8 mouse cellular contexts compared by ENCODE assay signal in genomic region chr2:168553541-168553961, GRCm38 (mm10). TPM values are rescaled to one million over a fixed set of nuclear protein-coding genes. Genes with fewer than 3 reads are reported as not detected.
A peak's percentile ranks its signal among the peaks of the same experiment; 100 is the strongest.
DNase-seq lines count a peak whose midpoint lies in the region; ATAC-seq and TF ChIP-seq lines count a peak whose summit lies in the region.

No protein-coding gene starts in this region.

- no peak for ATAC-seq in hindbrain, postnatal 0 days
- ATAC-seq in embryonic facial prominence, embryonic 14.5 days (ENCODE audit: low read depth) = no peak
- ATAC-seq in neural tube, embryonic 12.5 days (ENCODE audit: low FRiP score, low read depth) = no peak

- WGBS in hindbrain, embryonic 10.5 days = 50% methylated on average over 18 of the region's 18 CpGs
- 47% methylated on average over 18 of the region's 18 CpGs for WGBS in hindbrain, postnatal 0 days
- 29% methylated on average over 14 of the region's 18 CpGs for WGBS in embryonic facial prominence, embryonic 14.5 days
- WGBS in neural tube, embryonic 12.5 days = 36% methylated on average over 18 of the region's 18 CpGs

- H3K9ac ChIP-seq in hindbrain, postnatal 0 days (replicated peaks; ENCODE audit: low read length) = no peak overlapping the region
- peak overlapping the region; percentile 27; the same call in 1 of the 2 replicates for H3K9ac ChIP-seq in embryonic facial prominence, embryonic 14.5 days (ENCODE audit: low read depth, low read length)
- no peak overlapping the region for H3K9ac ChIP-seq in neural tube, embryonic 12.5 days

- peaks cover 70% of the 10 kb centered on the region for H3K4me1 ChIP-seq in hindbrain, embryonic 10.5 days (replicated peaks)
- peaks cover 6% of the 10 kb centered on the region; the same call in 1 of the 2 replicates for H3K4me1 ChIP-seq in hindbrain, postnatal 0 days (ENCODE audit: insufficient read depth, low read length)
- H3K4me1 ChIP-seq in embryonic facial prominence, embryonic 14.5 days (ENCODE audit: control insufficient read depth, insufficient read depth, low read length) = peaks cover 49% of the 10 kb centered on the region
- peaks cover 34% of the 10 kb centered on the region for H3K4me1 ChIP-seq in neural tube, embryonic 12.5 days

- H3K27me3 ChIP-seq in hindbrain, embryonic 10.5 days (ENCODE audit: insufficient read depth, poor library complexity, severe bottlenecking) = peaks cover 41% of the 10 kb centered on the region
- H3K27me3 ChIP-seq in hindbrain, postnatal 0 days (ENCODE audit: insufficient read depth, low read length) = 0 out of 2 replicates have a peak, but pooled peaks cover 4% of the 10 kb centered on the region
- H3K27me3 ChIP-seq in embryonic facial prominence, embryonic 14.5 days (replicated peaks; ENCODE audit: control insufficient read depth, insufficient read depth, low read length) = no peaks in the 10 kb centered on the region
- peaks cover 5% of the 10 kb centered on the region; the same call in 1 of the 2 replicates for H3K27me3 ChIP-seq in neural tube, embryonic 12.5 days (replicated peaks)

- no peak overlapping the region for H3K4me3 ChIP-seq in hindbrain, embryonic 10.5 days
- H3K4me3 ChIP-seq in hindbrain, postnatal 0 days (ENCODE audit: low read length) = no peak overlapping the region
- no peak overlapping the region for H3K4me3 ChIP-seq in embryonic facial prominence, embryonic 14.5 days (ENCODE audit: low read depth, low read length)
- no peak overlapping the region for H3K4me3 ChIP-seq in neural tube, embryonic 12.5 days

- no peak for TF ChIP-seq CTCF in hindbrain, postnatal 0 days (IDR thresholded peaks at IDR 0.05; ENCODE audit: low read depth)

- peak overlapping the region; percentile 76 for H3K27ac ChIP-seq in hindbrain, embryonic 10.5 days
- no peak overlapping the region for H3K27ac ChIP-seq in hindbrain, postnatal 0 days
- peak overlapping the region; percentile 3; the same call in 1 of the 2 replicates for H3K27ac ChIP-seq in embryonic facial prominence, embryonic 14.5 days (replicated peaks; ENCODE audit: low read depth, low read length)
- H3K27ac ChIP-seq in neural tube, embryonic 12.5 days = no peak overlapping the region

- H3K36me3 ChIP-seq in hindbrain, embryonic 10.5 days = no peaks in the 10 kb centered on the region
- H3K36me3 ChIP-seq in hindbrain, postnatal 0 days (ENCODE audit: insufficient read depth, low read length) = no peaks in the 10 kb centered on the region
- no peaks in the 10 kb centered on the region for H3K36me3 ChIP-seq in embryonic facial prominence, embryonic 14.5 days (ENCODE audit: control insufficient read depth, insufficient read depth, low read length)
- H3K36me3 ChIP-seq in neural tube, embryonic 12.5 days = no peaks in the 10 kb centered on the region

- H3K9me3 ChIP-seq in hindbrain, embryonic 10.5 days = no peaks in the 10 kb centered on the region
- no peaks in the 10 kb centered on the region for H3K9me3 ChIP-seq in hindbrain, postnatal 0 days (ENCODE audit: low read length)
- H3K9me3 ChIP-seq in embryonic facial prominence, embryonic 14.5 days (ENCODE audit: control insufficient read depth, low read length) = no peaks in the 10 kb centered on the region
- H3K9me3 ChIP-seq in neural tube, embryonic 12.5 days = no peaks in the 10 kb centered on the region

- DNase-seq in hindbrain, embryonic 10.5 days (ENCODE audit: low spot score) = no peak
- no peak for DNase-seq in hindbrain, postnatal 0 days (ENCODE audit: low spot score)
- DNase-seq in embryonic facial prominence, embryonic 14.5 days (ENCODE audit: low spot score) = no peak
- DNase-seq in liver = peak; percentile 19
- no peak for DNase-seq in layer of hippocampus, postnatal 14 days (ENCODE audit: low spot score in 2 of 2)
- no peak for DNase-seq in urinary bladder, adult 18-20 months (ENCODE audit: low spot score in 2 of 2)
- no peak for DNase-seq in gastrocnemius, adult 8-10 months (ENCODE audit: low spot score in 2 of 2)

- no peak overlapping the region for H3K4me2 ChIP-seq in hindbrain, postnatal 0 days (ENCODE audit: low read depth, low read length)
- peak overlapping the region; percentile 29; the same call in 1 of the 2 replicates for H3K4me2 ChIP-seq in embryonic facial prominence, embryonic 14.5 days (ENCODE audit: low read depth, low read length)
- peak overlapping the region; percentile 7; the same call in 1 of the 2 replicates for H3K4me2 ChIP-seq in neural tube, embryonic 12.5 days (replicated peaks)

RNA-seq across cellular contexts. Expression of gene Nfatc2, which starts 47.9 kb away (rescaled TPM):
- 0.42 and 0.50 TPM in 2 replicates for polyA plus RNA-seq in hindbrain, embryonic 10.5 days (2016; fragmentation: Nextera tagmentation; extraction: Ambion mirVana)
- total RNA-seq in hindbrain, postnatal 0 days (2014; rRNA removed) = 7.4 and 8.5 TPM in 2 replicates
- polyA plus RNA-seq in hindbrain, postnatal 0 days (2015; fragmentation: Nextera tagmentation; extraction: Ambion mirVana) = 6.5 and 6.6 TPM in 2 replicates
- polyA plus RNA-seq in embryonic facial prominence, embryonic 14.5 days (2014; fragmentation: Nextera tagmentation; extraction: Ambion mirVana) = 5.7 and 5.8 TPM in 2 replicates
- 1.5 and 1.7 TPM in 2 replicates for polyA plus RNA-seq in neural tube, embryonic 12.5 days (2016; fragmentation: Nextera tagmentation; extraction: Ambion mirVana)
- 10 to 100 TPM; 20.0 to 21.8 TPM for total RNA-seq in layer of hippocampus, postnatal 14 days (2021)
- 10 to 100 TPM in 3 of 4 experiments, 1 to 10 TPM in 1; 7.8 to 13.6 (median 10.3) TPM for total RNA-seq in gastrocnemius, adult 8-10 months (2022)

Comparison
In these comparisons a context has a peak if more than half of its experiments do, and no peak if none do; other contexts are left out.
1. H3K27ac ChIP-seq: peak in hindbrain, embryonic 10.5 days (single experiment) and embryonic facial prominence, embryonic 14.5 days (single experiment); none in hindbrain, postnatal 0 days (single experiment) and neural tube, embryonic 12.5 days (single experiment).